Mouse (Mus musculus): Measurements from ENCODE around the gene 4933425L06Rik.

Gene 4933425L06Rik

DNA sequence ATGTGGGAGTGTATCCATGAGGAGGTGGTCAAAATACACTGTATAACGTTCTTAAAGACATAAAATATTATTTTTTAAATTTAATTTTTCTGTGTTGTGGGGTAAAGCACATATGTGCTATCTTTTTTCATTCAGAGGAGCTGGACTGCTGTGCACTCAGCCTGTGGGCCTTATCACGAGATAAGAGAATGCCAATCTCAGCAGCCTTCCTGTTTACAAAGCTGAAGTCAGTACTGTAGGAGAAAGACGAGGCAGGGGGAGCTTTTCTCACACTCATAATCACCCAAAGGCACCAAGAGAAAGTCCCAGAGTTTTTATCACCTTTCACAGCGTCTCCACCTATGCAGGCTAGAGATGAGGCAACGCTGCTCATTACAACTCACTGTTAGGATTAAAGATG is 52.5 kb downstream of the 4933425L06Rik start:
- DNase-seq (ENCODE audit: low spot score) = no peak

DNA sequence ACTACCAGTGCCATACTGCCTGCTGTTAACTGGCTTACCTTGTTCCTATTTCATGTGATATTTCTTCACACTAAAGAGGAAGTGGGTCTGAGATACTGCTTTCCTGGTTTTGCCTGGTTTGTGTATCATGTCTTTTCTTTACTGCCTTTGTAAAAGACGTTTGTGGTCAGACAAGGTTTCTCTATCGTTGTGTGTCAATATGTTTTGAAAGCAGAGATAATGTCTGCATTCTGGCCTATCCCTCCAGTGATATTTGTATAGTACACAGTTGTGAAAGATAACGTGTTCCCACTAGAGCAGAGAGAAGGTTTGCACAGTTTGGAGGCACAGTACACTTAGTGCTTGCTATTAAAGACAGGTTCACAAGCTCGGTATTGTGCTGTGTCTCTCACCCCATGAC is 58.0 kb downstream of the 4933425L06Rik start:
- DNase-seq (ENCODE audit: low spot score) = no peak

DNA sequence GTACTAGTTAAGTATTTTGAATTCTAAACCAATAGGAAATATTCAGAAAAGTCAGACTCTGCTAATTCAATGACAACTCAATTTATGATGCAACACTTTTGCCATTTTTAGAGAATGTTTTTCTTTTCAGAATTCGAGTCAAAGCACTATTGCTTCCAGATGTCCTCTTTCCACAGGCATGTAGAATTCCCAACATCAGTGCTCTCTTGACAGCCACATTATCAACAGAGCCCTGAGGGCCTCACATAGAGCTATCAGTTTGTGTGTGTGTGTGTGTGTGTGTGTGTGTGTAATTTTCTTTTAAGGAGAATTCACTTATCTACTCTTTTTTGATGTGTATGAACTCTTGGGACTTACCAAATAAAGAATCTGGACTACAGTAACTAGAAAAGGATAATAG is 64.9 kb downstream of the 4933425L06Rik start:
- DNase-seq (ENCODE audit: low spot score) = no peak

DNA sequence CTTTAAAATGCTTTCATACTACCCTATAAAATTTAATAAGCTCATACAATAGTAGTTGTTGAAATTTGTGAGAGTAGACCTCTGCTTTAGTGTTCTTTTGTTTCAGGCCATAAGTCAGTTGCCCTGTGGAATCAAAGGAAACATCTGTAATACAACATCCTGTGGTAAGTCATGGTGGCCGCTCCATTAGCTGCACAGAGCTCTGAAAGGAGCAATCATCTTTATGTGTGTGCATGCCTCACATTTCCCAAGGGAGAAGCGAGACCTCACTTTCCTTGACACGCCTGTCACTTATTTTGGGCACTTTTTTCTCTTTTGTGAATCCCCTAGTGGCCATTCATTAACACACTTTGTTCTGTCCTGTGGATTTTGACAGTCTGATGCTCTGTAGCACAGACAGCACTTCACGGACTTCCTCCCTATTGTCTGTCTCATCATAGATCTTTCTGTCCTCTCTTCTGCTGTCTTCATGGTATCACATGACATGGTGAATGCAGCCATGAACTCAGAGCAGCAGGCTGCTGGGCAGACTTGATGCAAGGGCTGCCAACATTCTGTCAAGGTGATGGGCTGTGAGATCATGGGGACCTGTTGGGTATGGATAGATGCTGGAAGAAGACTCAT is 66.0 kb downstream of the 4933425L06Rik start:
- DNase-seq (ENCODE audit: low spot score) = no peak

DNA sequence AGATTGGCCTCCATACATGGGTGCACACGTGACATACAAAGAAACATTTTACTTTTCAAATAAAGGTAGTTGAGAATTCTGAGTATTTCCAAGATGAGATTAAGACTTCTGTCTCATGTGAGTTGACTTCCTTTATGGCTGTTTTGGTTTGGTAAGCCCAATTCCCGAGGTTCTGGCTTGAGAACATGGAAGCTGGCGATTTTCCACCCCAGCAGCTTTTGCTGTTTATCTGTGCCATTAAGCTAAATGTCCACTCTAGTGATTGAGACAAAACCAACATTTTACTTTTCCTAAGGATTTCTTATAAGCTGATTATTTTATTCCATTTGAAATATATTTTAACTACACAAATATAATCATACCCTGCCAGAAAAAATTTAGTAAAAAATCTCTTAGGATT is 68.1 kb downstream of the 4933425L06Rik start:
- DNase-seq (ENCODE audit: low spot score) = no peak

DNA sequence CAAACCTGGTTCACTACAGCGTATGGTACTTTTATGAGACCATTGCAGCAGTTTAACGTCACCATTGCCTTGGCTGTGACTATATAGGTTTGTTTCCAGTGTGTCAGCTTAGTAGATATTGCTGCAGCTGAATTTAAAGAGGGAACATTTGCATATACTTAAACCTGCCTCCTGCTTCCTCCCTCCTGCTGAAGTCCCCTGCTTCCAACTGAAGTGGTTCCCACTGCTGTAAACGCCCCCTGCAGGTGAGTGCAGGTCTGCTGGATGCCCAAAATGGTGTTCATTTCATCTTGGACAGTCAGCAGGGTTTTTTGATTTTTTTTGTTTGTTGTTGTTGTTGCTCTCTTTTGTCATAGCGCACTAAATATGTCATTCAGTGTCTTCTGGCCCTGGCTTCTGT is 72.0 kb downstream of the 4933425L06Rik start:
- no peak for DNase-seq (ENCODE audit: low spot score)

DNA sequence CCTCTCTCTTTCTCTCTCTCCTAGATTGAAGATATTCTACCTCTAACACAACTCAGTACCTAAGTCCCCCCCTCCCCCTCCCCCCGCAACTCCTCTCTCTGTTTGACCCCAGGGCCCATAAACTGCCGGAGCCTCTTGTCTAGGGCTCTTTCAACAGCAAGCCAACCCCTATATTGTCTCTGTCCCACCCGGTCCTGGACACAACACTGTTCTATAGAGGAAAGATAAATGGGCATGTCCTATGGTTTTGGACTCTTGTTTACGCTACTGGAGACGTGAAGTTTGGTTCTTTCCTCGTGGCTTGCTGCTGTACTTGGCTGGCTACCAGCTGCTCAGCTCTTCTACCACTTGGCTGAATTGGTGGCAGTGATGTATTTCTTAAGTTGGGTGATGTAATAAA is 83.5 kb downstream of the 4933425L06Rik start:
- DNase-seq (ENCODE audit: low spot score) = no peak
